Mouse (Mus musculus) heart, embryonic 16.5 days (tissue): ENCODE data around the gene Poc1a. TPM values are rescaled to one million over a fixed set of nuclear protein-coding genes. Genes with fewer than 3 reads are reported as not detected.

Source experiments
- ATAC-seq: fragments of 200-750 bp; cut with Nextera tagmentation; replicated peaks from 2 replicates; pipeline ENCODE4 v1.8.0; 2017; ENCODE audit warnings: moderate number of reproducible peaks; ENCODE audit not compliant: insufficient read depth, low FRiP score; ENCODE audit errors: extremely low read depth
- H3K27ac ChIP-seq: fragments of 300-500 bp; sonication (generic); 2 replicates; pipeline ENCODE4 v1.5.1; 2014; ENCODE audit warnings: mild to moderate bottlenecking, low read length, control low read depth, moderate library complexity
- H3K27me3 ChIP-seq: fragments of 300-500 bp; sonication (generic); 2 replicates; pipeline ENCODE4 v1.6.1; 2014; ENCODE audit warnings: low read length, mixed read lengths; ENCODE audit not compliant: control insufficient read depth, insufficient read depth
- H3K36me3 ChIP-seq: fragments of 300-500 bp; sonication (generic); 2 replicates; pipeline ENCODE4 v1.6.1; 2014; ENCODE audit not compliant: control insufficient read depth, insufficient read depth
- H3K4me1 ChIP-seq: fragments of 300-500 bp; sonication (generic); 2 replicates; pipeline ENCODE4 v1.6.1; 2014; ENCODE audit warnings: low read length, mixed read lengths; ENCODE audit not compliant: control insufficient read depth, insufficient read depth
- H3K4me2 ChIP-seq: fragments of 300-500 bp; sonication (generic); 2 replicates; pipeline ENCODE4 v1.6.1; 2014; ENCODE audit warnings: low read depth, mild to moderate bottlenecking, control low read depth, low read length
- H3K4me3 ChIP-seq: fragments of 300-500 bp; sonication (generic); 2 replicates; pipeline ENCODE4 v1.5.1; 2014; ENCODE audit warnings: mild to moderate bottlenecking, control low read depth, low read length
- H3K9ac ChIP-seq: fragments of 300-500 bp; sonication (generic); 2 replicates; pipeline ENCODE4 v1.6.1; 2014; ENCODE audit warnings: low read length, control low read depth
- H3K9me3 ChIP-seq: fragments of 300-500 bp; sonication (generic); replicated peaks from 2 replicates; pipeline ENCODE4 v1.6.1; 2016; ENCODE audit warnings: low read length; ENCODE audit not compliant: control insufficient read depth
- WGBS: fragments of 180-500 bp; shearing (Covaris S2); extraction: QIAGEN DNeasy Blood & Tissue Kit; methylation state at CpG from one replicate; pipeline ENCODE4 v1.1.7; 2014; 5-methylcytosine and 5-hydroxymethylcytosine counted together
- polyA plus RNA-seq: library from polyadenylated mRNA; unstranded; fragments of >200 nt; fragmentation: Nextera tagmentation; extraction: Ambion mirVana; gene quantifications from 2 replicates; pipeline ENCODE4 v1.2.1, GENCODE M21; 2015

The Poc1a gene
- polyA plus RNA-seq, 1 experiment from 2014 or later = 30.6 TPM

GRCm38 (mm10) chr9:106302446-106303150, 21.7 kb downstream of the Poc1a start:
- H3K9ac ChIP-seq = no peak overlapping the region
- H3K9me3 ChIP-seq = no peaks in the 10 kb centered on the region
- H3K36me3 ChIP-seq = no peaks in the 10 kb centered on the region
- H3K4me2 ChIP-seq = no peak overlapping the region
- no peak for ATAC-seq
- H3K4me1 ChIP-seq = peaks cover 18% of the 10 kb centered on the region
- WGBS = 63% methylated on average over 16 of the region's 16 CpGs
- H3K27me3 ChIP-seq = no peaks in the 10 kb centered on the region
- H3K4me3 ChIP-seq = no peak overlapping the region
- H3K27ac ChIP-seq = peak overlapping the region; percentile 57

GRCm38 (mm10) chr9:106303460-106303960, 22.6 kb downstream of the Poc1a start:
- Histone ChIP-seq H3K27me3 (no peaks in the 10 kb centered on the region), H3K4me2 (no peak overlapping the region), H3K4me3 (no peak overlapping the region), H3K36me3 (no peaks in the 10 kb centered on the region), H3K27ac (no peak overlapping the region), H3K9me3 (no peaks in the 10 kb centered on the region), H3K4me1 (peaks cover 18% of the 10 kb centered on the region), H3K9ac (no peak overlapping the region)
- no peak for ATAC-seq
- WGBS = 61% methylated on average over 6 of the region's 6 CpGs

- no peak for ATAC-seq
- Histone ChIP-seq H3K9me3 (no peaks in the 10 kb centered on the region), H3K27ac (no peak overlapping the region), H3K4me3 (no peak overlapping the region), H3K9ac (no peak overlapping the region), H3K4me2 (no peak overlapping the region), H3K4me1 (peaks cover 18% of the 10 kb centered on the region), H3K27me3 (no peaks in the 10 kb centered on the region), H3K36me3 (no peaks in the 10 kb centered on the region)
- WGBS = 80% methylated on average over 7 of the region's 7 CpGs
Measured at GRCm38 (mm10) chr9:106305228-106305627, 24.4 kb downstream of the Poc1a start.

- Histone ChIP-seq H3K4me3 (no peak overlapping the region), H3K27ac (no peak overlapping the region), H3K9ac (no peak overlapping the region), H3K9me3 (no peaks in the 10 kb centered on the region), H3K4me2 (no peak overlapping the region), H3K4me1 (peaks cover 19% of the 10 kb centered on the region), H3K27me3 (no peaks in the 10 kb centered on the region), H3K36me3 (no peaks in the 10 kb centered on the region)
- no peak for ATAC-seq
- WGBS = 43% methylated on average over 8 of the region's 8 CpGs
Measured at GRCm38 (mm10) chr9:106306662-106307351, 25.9 kb downstream of the Poc1a start.

GRCm38 (mm10) chr9:106308151-106308550, 27.3 kb downstream of the Poc1a start:
- Histone ChIP-seq H3K4me1 (peaks cover 12% of the 10 kb centered on the region), H3K4me3 (no peak overlapping the region), H3K27me3 (no peaks in the 10 kb centered on the region), H3K9ac (no peak overlapping the region), H3K36me3 (no peaks in the 10 kb centered on the region), H3K27ac (no peak overlapping the region), H3K4me2 (no peak overlapping the region), H3K9me3 (no peaks in the 10 kb centered on the region)
- no peak for ATAC-seq
- 90% methylated on average over 5 of the region's 5 CpGs for WGBS

GRCm38 (mm10) chr9:106308555-106308954, 27.7 kb downstream of the Poc1a start:
- 56% methylated on average over 2 of the region's 2 CpGs for WGBS
- Histone ChIP-seq H3K9me3 (no peaks in the 10 kb centered on the region), H3K27ac (peak overlapping the region; percentile 46), H3K4me2 (no peak overlapping the region), H3K36me3 (no peaks in the 10 kb centered on the region), H3K4me3 (no peak overlapping the region), H3K9ac (no peak overlapping the region), H3K27me3 (no peaks in the 10 kb centered on the region), H3K4me1 (peaks cover 10% of the 10 kb centered on the region)
- no peak for ATAC-seq

- H3K27ac ChIP-seq = peak overlapping the region; percentile 46
- H3K4me1 ChIP-seq = peaks cover 10% of the 10 kb centered on the region
- no peaks in the 10 kb centered on the region for H3K36me3 ChIP-seq
- no peaks in the 10 kb centered on the region for H3K9me3 ChIP-seq
- 87% methylated on average over 5 of the region's 5 CpGs for WGBS
- no peak overlapping the region for H3K4me2 ChIP-seq
- ATAC-seq = no peak
- H3K27me3 ChIP-seq = no peaks in the 10 kb centered on the region
- no peak overlapping the region for H3K4me3 ChIP-seq
- no peak overlapping the region for H3K9ac ChIP-seq
Measured at GRCm38 (mm10) chr9:106308983-106309382, 28.1 kb downstream of the Poc1a start.

GRCm38 (mm10) chr9:106309859-106310258, 29.0 kb downstream of the Poc1a start:
- 75% methylated on average over 3 of the region's 3 CpGs for WGBS
- H3K27ac ChIP-seq = no peak overlapping the region

GRCm38 (mm10) chr9:106311625-106312191, 30.8 kb downstream of the Poc1a start:
- Histone ChIP-seq H3K4me2 (0 out of 2 replicates have a peak overlapping the region, but pooled peaks have one; percentile 2), H3K4me3 (no peak overlapping the region), H3K4me1 (peaks cover 10% of the 10 kb centered on the region), H3K27me3 (no peaks in the 10 kb centered on the region), H3K9me3 (no peaks in the 10 kb centered on the region), H3K36me3 (no peaks in the 10 kb centered on the region), H3K9ac (peak overlapping the region; percentile 33; the same call in 1 of the 2 replicates), H3K27ac (peak overlapping the region; percentile 61)
- ATAC-seq = peak; percentile 63
- WGBS = 51% methylated on average over 10 of the region's 10 CpGs

More at GRCm38 (mm10) chr9:106309859-106310258, 29.0 kb downstream of the Poc1a start:
- H3K4me1 ChIP-seq = peaks cover 10% of the 10 kb centered on the region
- H3K9ac ChIP-seq = no peak overlapping the region
- H3K4me2 ChIP-seq = no peak overlapping the region
- H3K4me3 ChIP-seq = no peak overlapping the region
- no peaks in the 10 kb centered on the region for H3K36me3 ChIP-seq
- no peak for ATAC-seq
- H3K27me3 ChIP-seq = no peaks in the 10 kb centered on the region
- H3K9me3 ChIP-seq = no peaks in the 10 kb centered on the region
